In the genomic region with DNA sequence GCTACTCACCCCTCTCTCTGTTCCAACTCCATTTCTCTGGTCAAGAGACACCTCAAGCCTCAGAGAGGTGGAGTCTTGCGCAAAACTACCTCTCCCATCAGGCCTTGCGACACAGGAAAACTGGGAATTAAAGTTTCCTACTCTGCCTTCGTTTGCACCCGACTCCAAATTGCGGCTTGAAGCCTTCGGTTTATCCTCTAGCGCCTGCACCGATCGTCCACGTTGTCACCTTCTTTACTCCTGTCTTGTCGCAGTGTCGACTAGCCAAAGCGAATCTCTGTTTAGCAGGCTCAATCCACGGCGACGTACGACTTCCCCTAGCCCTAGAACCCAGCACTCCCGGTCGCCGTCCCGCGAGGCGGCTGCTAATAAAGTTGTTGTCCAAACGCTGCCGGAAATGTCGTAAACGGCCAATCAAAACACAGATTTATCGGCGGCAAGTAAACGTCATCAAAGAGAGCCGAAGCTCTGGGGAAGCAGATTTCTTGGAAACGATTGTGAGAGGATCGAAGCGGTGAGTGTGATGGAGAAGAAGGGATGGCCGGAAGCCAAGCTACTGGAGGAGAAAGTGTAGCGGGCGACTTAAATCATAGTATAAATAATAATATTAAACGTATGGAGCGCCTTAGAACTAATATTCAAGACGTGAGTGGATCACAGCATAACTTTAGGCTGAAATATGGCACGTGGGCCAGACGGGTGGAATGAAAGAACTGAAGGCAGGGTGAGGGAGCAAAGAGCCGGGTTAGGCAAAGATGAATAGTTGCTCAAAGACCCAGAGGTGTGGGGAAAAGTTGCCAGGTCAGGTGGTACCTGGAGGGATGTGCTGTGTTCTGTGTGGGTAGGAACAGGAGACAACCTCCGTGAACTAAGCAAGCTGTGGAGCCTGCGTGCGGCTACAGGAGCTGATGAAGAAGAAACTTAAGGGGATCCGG, we compare ENCODE assay signal across 7 mouse cellular contexts. TPM values are rescaled to one million over a fixed set of nuclear protein-coding genes. Genes with fewer than 3 reads are reported as not detected.
DNase-seq lines count a peak whose midpoint lies in the region; ATAC-seq and TF ChIP-seq lines count a peak whose summit lies in the region.

Gene Tfpt, minus strand, starts transcription at position 387 of the 935 bp plus-strand sequence.
Gene Prpf31, plus strand, starts transcription at position 443 of the 935 bp plus-strand sequence.

- no peak for TF ChIP-seq CTCF in kidney, adult 2 months (conservative IDR thresholded peaks at IDR 0.05; ENCODE audit: insufficient read depth, insufficient read length, low read depth, low read length)
- no peak for TF ChIP-seq CTCF in spleen, adult 2 months (IDR thresholded peaks at IDR 0.05; ENCODE audit: extremely low read depth, insufficient read depth, insufficient read length, insufficient replicate concordance)

- H3K4me1 ChIP-seq in embryonic facial prominence, embryonic 12.5 days: peaks cover 21% of the 10 kb centered on the region
- H3K4me1 ChIP-seq in kidney, adult 2 months (ENCODE audit: control insufficient read depth, insufficient read depth, low read length): peaks cover 10% of the 10 kb centered on the region
- peaks cover 21% of the 10 kb centered on the region for H3K4me1 ChIP-seq in limb, embryonic 12.5 days (replicated peaks)
- H3K4me1 ChIP-seq in midbrain, embryonic 15.5 days: peaks cover 27% of the 10 kb centered on the region
- peaks cover 13% of the 10 kb centered on the region; the same call in 1 of the 2 replicates for H3K4me1 ChIP-seq in spleen, adult 2 months (ENCODE audit: control insufficient read depth, insufficient read depth, insufficient read length)

- peak within 1 kb of the TSS; percentile 78 for H3K9ac ChIP-seq in embryonic facial prominence, embryonic 12.5 days
- H3K9ac ChIP-seq in limb, embryonic 12.5 days (replicated peaks): peak within 1 kb of the TSS; percentile 75
- H3K9ac ChIP-seq in midbrain, embryonic 15.5 days: peak within 1 kb of the TSS; percentile 73

- peak; percentile 83 for DNase-seq in adrenal gland, postnatal 25 days
- peak; percentile 95 to 98 for DNase-seq in heart, adult 18-20 months
- peak; percentile 97 for DNase-seq in kidney, adult 2 months
- peak; percentile 89 for DNase-seq in spleen, adult 2 months (ENCODE audit: low read depth in 1 of 2, low spot score in 2 of 2)

- no peaks in the 10 kb centered on the region for H3K9me3 ChIP-seq in embryonic facial prominence, embryonic 12.5 days
- no peaks in the 10 kb centered on the region for H3K9me3 ChIP-seq in limb, embryonic 12.5 days
- H3K9me3 ChIP-seq in midbrain, embryonic 15.5 days: no peaks in the 10 kb centered on the region

- H3K4me3 ChIP-seq in embryonic facial prominence, embryonic 12.5 days: peak within 1 kb of the TSS; percentile 73
- H3K4me3 ChIP-seq in kidney, adult 2 months (ENCODE audit: insufficient read depth, low read depth, low read length): peak within 1 kb of the TSS; percentile 99
- peak within 1 kb of the TSS; percentile 65 for H3K4me3 ChIP-seq in limb, embryonic 12.5 days (replicated peaks)
- peak within 1 kb of the TSS; percentile 68 for H3K4me3 ChIP-seq in midbrain, embryonic 15.5 days
- peak within 1 kb of the TSS; percentile 64 for H3K4me3 ChIP-seq in spleen, adult 2 months (ENCODE audit: extremely low read depth, insufficient read depth, insufficient read length)

- peak; percentile 86 for ATAC-seq in embryonic facial prominence, embryonic 12.5 days (ENCODE audit: insufficient number of reproducible peaks, insufficient read depth, low FRiP score, low TSS enrichment)
- peak; percentile 77 for ATAC-seq in limb, embryonic 12.5 days (ENCODE audit: insufficient number of reproducible peaks, insufficient read depth, low FRiP score, low TSS enrichment, low read depth)
- ATAC-seq in midbrain, embryonic 15.5 days (replicated peaks): peak; percentile 91

- H3K4me2 ChIP-seq in embryonic facial prominence, embryonic 12.5 days (replicated peaks): peak within 1 kb of the TSS; percentile 93
- peak within 1 kb of the TSS; percentile 97 for H3K4me2 ChIP-seq in limb, embryonic 12.5 days
- H3K4me2 ChIP-seq in midbrain, embryonic 15.5 days: peak within 1 kb of the TSS; percentile 98

- TF ChIP-seq POLR2A in kidney, adult 2 months (IDR thresholded peaks at IDR 0.05; ENCODE audit: low read depth, low read length): peak; percentile 13
- TF ChIP-seq POLR2A in spleen, adult 2 months (IDR thresholded peaks at IDR 0.05; ENCODE audit: low read depth, low read length): peak; percentile 2; the same call in 1 of the 2 replicates

- peaks cover 26% of the 10 kb centered on the region for H3K36me3 ChIP-seq in embryonic facial prominence, embryonic 12.5 days
- no peaks in the 10 kb centered on the region for H3K36me3 ChIP-seq in kidney, adult 2 months (ENCODE audit: control insufficient read depth, insufficient read depth, low read length)
- H3K36me3 ChIP-seq in limb, embryonic 12.5 days: peaks cover 51% of the 10 kb centered on the region
- peaks cover 5% of the 10 kb centered on the region for H3K36me3 ChIP-seq in midbrain, embryonic 15.5 days (replicated peaks)
- H3K36me3 ChIP-seq in spleen, adult 2 months (ENCODE audit: control insufficient read depth, insufficient read depth, low read length): peaks cover 3% of the 10 kb centered on the region

- H3K27ac ChIP-seq in embryonic facial prominence, embryonic 12.5 days: peak within 1 kb of the TSS; percentile 38; the same call in 1 of the 2 replicates
- H3K27ac ChIP-seq in kidney, adult 2 months (ENCODE audit: insufficient read depth, low read depth, low read length): peak within 1 kb of the TSS; percentile 99
- peak within 1 kb of the TSS; percentile 77 for H3K27ac ChIP-seq in limb, embryonic 12.5 days
- H3K27ac ChIP-seq in midbrain, embryonic 15.5 days: peak within 1 kb of the TSS; percentile 84
- peak within 1 kb of the TSS; percentile 85 for H3K27ac ChIP-seq in spleen, adult 2 months (ENCODE audit: insufficient read depth, low read length)

- no peaks in the 10 kb centered on the region for H3K27me3 ChIP-seq in embryonic facial prominence, embryonic 12.5 days
- no peaks in the 10 kb centered on the region for H3K27me3 ChIP-seq in kidney, adult 2 months (replicated peaks; ENCODE audit: control insufficient read depth, insufficient read depth, low read length)
- no peaks in the 10 kb centered on the region for H3K27me3 ChIP-seq in limb, embryonic 12.5 days
- no peaks in the 10 kb centered on the region for H3K27me3 ChIP-seq in midbrain, embryonic 15.5 days (replicated peaks)
- no peaks in the 10 kb centered on the region for H3K27me3 ChIP-seq in spleen, adult 2 months (ENCODE audit: control insufficient read depth, insufficient read depth, low read length)

- 1% methylated on average over 47 of the region's 47 CpGs for WGBS in embryonic facial prominence, embryonic 12.5 days
- WGBS in kidney, adult 2 months: under 1% methylated on average over 47 of the region's 47 CpGs
- WGBS in limb, embryonic 12.5 days: 1% methylated on average over 47 of the region's 47 CpGs
- 1% methylated on average over 47 of the region's 47 CpGs for WGBS in midbrain, embryonic 15.5 days
- under 1% methylated on average over 47 of the region's 47 CpGs for WGBS in spleen, adult 2 months

RNA-seq across cellular contexts. Expression of gene Tfpt, which starts in this region (rescaled TPM):
- total RNA-seq in adrenal gland, postnatal 25 days (2021): 22.8 and 24.4 TPM in 2 replicates
- polyA plus RNA-seq in embryonic facial prominence, embryonic 12.5 days (2016; fragmentation: Nextera tagmentation; extraction: Ambion mirVana): 38.0 and 38.8 TPM in 2 replicates
- 10 to 100 TPM; 18.2 to 18.9 TPM for total RNA-seq in heart, adult 18-20 months (2021)
- 7.6 and 9.9 TPM in 2 replicates for polyA plus RNA-seq in kidney, adult 2 months (2012; rRNA removed)
- polyA plus RNA-seq in limb, embryonic 12.5 days (2016; fragmentation: Nextera tagmentation; extraction: Ambion mirVana): 36.5 and 37.8 TPM in 2 replicates
- polyA plus RNA-seq in midbrain, embryonic 15.5 days (2015; fragmentation: Nextera tagmentation; extraction: Ambion mirVana): 38.2 and 40.7 TPM in 2 replicates
- polyA plus RNA-seq in spleen, adult 2 months (2012; rRNA removed): 6.8 TPM in 2 replicates

RNA-seq across cellular contexts. Expression of gene Prpf31, which starts in this region (rescaled TPM):
- total RNA-seq in adrenal gland, postnatal 25 days (2021): 42.0 and 46.4 TPM in 2 replicates
- polyA plus RNA-seq in embryonic facial prominence, embryonic 12.5 days (2016; fragmentation: Nextera tagmentation; extraction: Ambion mirVana): 129 and 130 TPM in 2 replicates
- 10 to 100 TPM; 22.4 to 26.0 TPM for total RNA-seq in heart, adult 18-20 months (2021)
- 21.3 and 24.1 TPM in 2 replicates for polyA plus RNA-seq in kidney, adult 2 months (2012; rRNA removed)
- 133 and 136 TPM in 2 replicates for polyA plus RNA-seq in limb, embryonic 12.5 days (2016; fragmentation: Nextera tagmentation; extraction: Ambion mirVana)
- 93.2 and 96.7 TPM in 2 replicates for polyA plus RNA-seq in midbrain, embryonic 15.5 days (2015; fragmentation: Nextera tagmentation; extraction: Ambion mirVana)
- polyA plus RNA-seq in spleen, adult 2 months (2012; rRNA removed): 24.1 and 27.8 TPM in 2 replicates

Comparison
In these comparisons a context has a peak if more than half of its experiments do, and no peak if none do; other contexts are left out.
1. Peak in every context shown above with its lines: DNase-seq, ATAC-seq, H3K4me3 ChIP-seq and H3K27ac ChIP-seq.
2. H3K27ac ChIP-seq: peak in every context shown above with its lines; median percentile 99 in kidney, adult 2 months; 85 in spleen, adult 2 months; 84 in midbrain, embryonic 15.5 days; 77 in limb, embryonic 12.5 days; 38 in embryonic facial prominence, embryonic 12.5 days.